Mouse (Mus musculus): ENCODE measurements around the gene Rnf213. TPM values are rescaled to one million over a fixed set of nuclear protein-coding genes. Genes with fewer than 3 reads are reported as not detected.

Rnf213 gene
- polyA plus RNA-seq, 1 experiment from 2014 or later = 0.99 TPM

GRCm38 (mm10) chr11:119427431-119427830, 34.5 kb downstream of the Rnf213 start:
- H3K9ac ChIP-seq = no peak overlapping the region
- peaks cover 7% of the 10 kb centered on the region for H3K4me1 ChIP-seq (replicated peaks)
- no peak for ATAC-seq (ENCODE audit: low FRiP score, low read depth)
- H3K9me3 ChIP-seq = no peaks in the 10 kb centered on the region
- no peaks in the 10 kb centered on the region for H3K27me3 ChIP-seq
- H3K4me3 ChIP-seq = no peak overlapping the region
- WGBS = 86% methylated on average over 6 of the region's 6 CpGs
- H3K4me2 ChIP-seq = no peak overlapping the region
- no peak overlapping the region for H3K27ac ChIP-seq (replicated peaks)
- no peaks in the 10 kb centered on the region for H3K36me3 ChIP-seq

GRCm38 (mm10) chr11:119427986-119428385, 35.1 kb downstream of the Rnf213 start:
- H3K36me3 ChIP-seq = no peaks in the 10 kb centered on the region
- peak overlapping the region; percentile 77 for H3K4me2 ChIP-seq
- no peaks in the 10 kb centered on the region for H3K9me3 ChIP-seq
- no peaks in the 10 kb centered on the region for H3K27me3 ChIP-seq
- H3K9ac ChIP-seq = peak overlapping the region; percentile 18; the same call in 1 of the 2 replicates
- H3K4me1 ChIP-seq (replicated peaks) = peaks cover 7% of the 10 kb centered on the region
- no peak overlapping the region for H3K27ac ChIP-seq (replicated peaks)
- peak overlapping the region; percentile 37 for H3K4me3 ChIP-seq
- no peak for ATAC-seq (ENCODE audit: low FRiP score, low read depth)
- WGBS = 81% methylated on average over 5 of the region's 5 CpGs

- H3K9me3 ChIP-seq = no peaks in the 10 kb centered on the region
- peak; percentile 48; the same call in 1 of the 2 replicates for ATAC-seq (ENCODE audit: low FRiP score, low read depth)
- no peaks in the 10 kb centered on the region for H3K27me3 ChIP-seq
- peak overlapping the region; percentile 18; the same call in 1 of the 2 replicates for H3K9ac ChIP-seq
- 2% methylated on average over 27 of the region's 35 CpGs for WGBS
- H3K27ac ChIP-seq (replicated peaks) = no peak overlapping the region
- no peaks in the 10 kb centered on the region for H3K36me3 ChIP-seq
- peaks cover 7% of the 10 kb centered on the region for H3K4me1 ChIP-seq (replicated peaks)
- peak overlapping the region; percentile 77 for H3K4me2 ChIP-seq
- peak overlapping the region; percentile 37 for H3K4me3 ChIP-seq
Observed at GRCm38 (mm10) chr11:119428649-119429136, 35.8 kb downstream of the Rnf213 start.

- Histone ChIP-seq H3K9me3 (no peaks in the 10 kb centered on the region), H3K4me2 (no peak overlapping the region), H3K4me3 (no peak overlapping the region), H3K27ac (replicated peaks) (no peak overlapping the region), H3K4me1 (replicated peaks) (peaks cover 7% of the 10 kb centered on the region), H3K36me3 (no peaks in the 10 kb centered on the region), H3K9ac (no peak overlapping the region), H3K27me3 (no peaks in the 10 kb centered on the region)
- no peak for ATAC-seq (ENCODE audit: low FRiP score, low read depth)
- WGBS = 83% methylated on average over 12 of the region's 12 CpGs
Observed at GRCm38 (mm10) chr11:119431516-119431915, 38.6 kb downstream of the Rnf213 start.

GRCm38 (mm10) chr11:119432706-119433105, 39.8 kb downstream of the Rnf213 start:
- Histone ChIP-seq H3K4me1 (replicated peaks) (peaks cover 7% of the 10 kb centered on the region), H3K4me3 (no peak overlapping the region), H3K9ac (no peak overlapping the region), H3K27me3 (no peaks in the 10 kb centered on the region), H3K27ac (replicated peaks) (no peak overlapping the region), H3K9me3 (no peaks in the 10 kb centered on the region), H3K4me2 (no peak overlapping the region), H3K36me3 (no peaks in the 10 kb centered on the region)
- 77% methylated on average over 7 of the region's 7 CpGs for WGBS
- no peak for ATAC-seq (ENCODE audit: low FRiP score, low read depth)

GRCm38 (mm10) chr11:119434316-119434715, 41.4 kb downstream of the Rnf213 start:
- Histone ChIP-seq H3K36me3 (no peaks in the 10 kb centered on the region), H3K27ac (replicated peaks) (no peak overlapping the region), H3K9me3 (no peaks in the 10 kb centered on the region), H3K9ac (no peak overlapping the region), H3K4me2 (no peak overlapping the region), H3K4me1 (replicated peaks) (no peaks in the 10 kb centered on the region), H3K4me3 (no peak overlapping the region), H3K27me3 (no peaks in the 10 kb centered on the region)
- WGBS = 63% methylated on average over 4 of the region's 4 CpGs
- no peak for ATAC-seq (ENCODE audit: low FRiP score, low read depth)

- no peak for ATAC-seq (ENCODE audit: low FRiP score, low read depth)
- H3K27ac ChIP-seq (replicated peaks) = no peak overlapping the region
- no peak overlapping the region for H3K9ac ChIP-seq
- no peaks in the 10 kb centered on the region for H3K27me3 ChIP-seq
- H3K36me3 ChIP-seq = no peaks in the 10 kb centered on the region
- H3K4me3 ChIP-seq = no peak overlapping the region
- 81% methylated on average over 19 of the region's 19 CpGs for WGBS
- no peak overlapping the region for H3K4me2 ChIP-seq
- H3K4me1 ChIP-seq (replicated peaks) = no peaks in the 10 kb centered on the region
- H3K9me3 ChIP-seq = no peaks in the 10 kb centered on the region
Observed at GRCm38 (mm10) chr11:119435880-119436872, 43.3 kb downstream of the Rnf213 start.

- no peak overlapping the region for H3K4me2 ChIP-seq
- H3K36me3 ChIP-seq = no peaks in the 10 kb centered on the region
- ATAC-seq (ENCODE audit: low FRiP score, low read depth) = no peak
- no peak overlapping the region for H3K27ac ChIP-seq (replicated peaks)
- H3K9me3 ChIP-seq = no peaks in the 10 kb centered on the region
- no peak overlapping the region for H3K4me3 ChIP-seq
- H3K4me1 ChIP-seq (replicated peaks) = no peaks in the 10 kb centered on the region
- no peaks in the 10 kb centered on the region for H3K27me3 ChIP-seq
- H3K9ac ChIP-seq = no peak overlapping the region
- 88% methylated on average over 8 of the region's 8 CpGs for WGBS
Observed at GRCm38 (mm10) chr11:119438776-119439175, 45.9 kb downstream of the Rnf213 start.

- Histone ChIP-seq H3K9me3 (no peaks in the 10 kb centered on the region), H3K4me1 (replicated peaks) (no peaks in the 10 kb centered on the region), H3K27ac (replicated peaks) (no peak overlapping the region), H3K4me2 (no peak overlapping the region), H3K36me3 (no peaks in the 10 kb centered on the region), H3K27me3 (no peaks in the 10 kb centered on the region), H3K4me3 (no peak overlapping the region), H3K9ac (no peak overlapping the region)
- no peak for ATAC-seq (ENCODE audit: low FRiP score, low read depth)
- WGBS = 87% methylated on average over 8 of the region's 8 CpGs
Observed at GRCm38 (mm10) chr11:119442199-119442598, 49.3 kb downstream of the Rnf213 start.

GRCm38 (mm10) chr11:119443442-119443841, 50.5 kb downstream of the Rnf213 start:
- 89% methylated on average over 9 of the region's 9 CpGs for WGBS
- H3K4me2 ChIP-seq = no peak overlapping the region
- H3K27me3 ChIP-seq = no peaks in the 10 kb centered on the region
- no peak overlapping the region for H3K4me3 ChIP-seq
- no peak overlapping the region for H3K9ac ChIP-seq
- ATAC-seq (ENCODE audit: low FRiP score, low read depth) = no peak
- no peaks in the 10 kb centered on the region for H3K36me3 ChIP-seq
- no peak overlapping the region for H3K27ac ChIP-seq (replicated peaks)
- no peaks in the 10 kb centered on the region for H3K9me3 ChIP-seq
- no peaks in the 10 kb centered on the region for H3K4me1 ChIP-seq (replicated peaks)

GRCm38 (mm10) chr11:119456097-119456496, 63.2 kb downstream of the Rnf213 start:
- H3K4me1 ChIP-seq (replicated peaks) = no peaks in the 10 kb centered on the region
- no peaks in the 10 kb centered on the region for H3K36me3 ChIP-seq
- H3K9ac ChIP-seq = no peak overlapping the region
- no peaks in the 10 kb centered on the region for H3K27me3 ChIP-seq
- no peaks in the 10 kb centered on the region for H3K9me3 ChIP-seq
- no peak for ATAC-seq (ENCODE audit: low FRiP score, low read depth)
- no peak overlapping the region for H3K4me3 ChIP-seq
- H3K4me2 ChIP-seq = no peak overlapping the region
- WGBS = 77% methylated on average over 4 of the region's 4 CpGs
- H3K27ac ChIP-seq (replicated peaks) = no peak overlapping the region

GRCm38 (mm10) chr11:119477876-119478275, 85.0 kb downstream of the Rnf213 start:
- WGBS = 92% methylated on average over 4 of the region's 4 CpGs
- Histone ChIP-seq H3K27ac (replicated peaks) (no peak overlapping the region), H3K27me3 (no peaks in the 10 kb centered on the region), H3K36me3 (no peaks in the 10 kb centered on the region), H3K4me3 (no peak overlapping the region), H3K4me2 (no peak overlapping the region), H3K9me3 (no peaks in the 10 kb centered on the region), H3K4me1 (replicated peaks) (no peaks in the 10 kb centered on the region), H3K9ac (no peak overlapping the region)
- no peak for ATAC-seq (ENCODE audit: low FRiP score, low read depth)

Measured in hindbrain, embryonic 15.5 days (tissue).